Mouse (Mus musculus) midbrain, postnatal 0 days (tissue): ENCODE results near the gene Stpg3. TPM values are rescaled to one million over a fixed set of nuclear protein-coding genes. Genes with fewer than 3 reads are reported as not detected.

Source experiments
- ATAC-seq: fragments of 200-750 bp; cut with Nextera tagmentation; 2 replicates; pipeline ENCODE4 v1.8.0; 2017; ENCODE audit warnings: moderate number of reproducible peaks, mild to moderate bottlenecking, moderate TSS enrichment, moderate library complexity; ENCODE audit not compliant: low FRiP score
- DNase-seq: peaks from one replicate; pipeline ENCODE4 v3.0.0-alpha.2; 2015; ENCODE audit warnings: low spot score
- H3K27ac ChIP-seq: fragments of 300-500 bp; sonication (generic); 2 replicates; pipeline ENCODE4 v1.5.1; 2014; ENCODE audit warnings: low read depth, mild to moderate bottlenecking, low read length, mixed read lengths
- H3K27me3 ChIP-seq: fragments of 300-500 bp; sonication (generic); 2 replicates; pipeline ENCODE4 v1.6.1; 2014; ENCODE audit warnings: low read length, control low read depth, mixed read lengths; ENCODE audit not compliant: insufficient read depth
- H3K36me3 ChIP-seq: fragments of 300-500 bp; sonication (generic); 2 replicates; pipeline ENCODE4 v1.6.1; 2014; ENCODE audit warnings: low read length, control low read depth, mixed read lengths; ENCODE audit not compliant: insufficient read depth
- H3K4me1 ChIP-seq: fragments of 300-500 bp; sonication (generic); 2 replicates; pipeline ENCODE4 v1.6.1; 2014; ENCODE audit warnings: mild to moderate bottlenecking, control low read depth, antibody characterized with exemption, low read length, mixed read lengths; ENCODE audit not compliant: insufficient read depth
- H3K4me2 ChIP-seq: fragments of 300-500 bp; sonication (generic); 2 replicates; pipeline ENCODE4 v1.6.1; 2014; ENCODE audit warnings: low read depth, mild to moderate bottlenecking, low read length, mixed read lengths; ENCODE audit not compliant: poor library complexity, severe bottlenecking
- H3K4me3 ChIP-seq: fragments of 300-500 bp; sonication (generic); 2 replicates; pipeline ENCODE4 v1.5.1; 2014; ENCODE audit warnings: low read depth, mild to moderate bottlenecking, low read length, moderate library complexity
- H3K9ac ChIP-seq: fragments of 300-500 bp; sonication (generic); replicated peaks from 2 replicates; pipeline ENCODE4 v1.6.1; 2014; ENCODE audit warnings: mild to moderate bottlenecking, low read length, moderate library complexity, mixed read lengths; ENCODE audit not compliant: poor library complexity, severe bottlenecking
- H3K9me3 ChIP-seq: fragments of 300-500 bp; sonication (generic); 2 replicates; pipeline ENCODE4 v1.6.1; 2016; ENCODE audit warnings: low read length, control low read depth
- CTCF ChIP-seq: IDR thresholded peaks from 2 replicates; pipeline ENCODE4 v1.5.1; 2016; ENCODE audit warnings: antibody characterized with exemption, mild to moderate bottlenecking
- WGBS: fragments of 180-500 bp; shearing (Covaris S2); extraction: QIAGEN DNeasy Blood & Tissue Kit; methylation state at CpG from one replicate; pipeline ENCODE4 v1.1.7; 2014; 5-methylcytosine and 5-hydroxymethylcytosine counted together
- polyA plus RNA-seq: library from polyadenylated mRNA; unstranded; fragments of >200 nt; fragmentation: Nextera tagmentation; extraction: Ambion mirVana; gene quantifications from 2 replicates; pipeline ENCODE4 v1.2.1, GENCODE M21; 2015
- total RNA-seq: library from RNA; depleted of rRNA; stranded (reverse); fragments of >200 nt; gene quantifications from 2 replicates; pipeline ENCODE4 v1.2.3, GENCODE M21; 2014

Gene Stpg3
- total and polyA plus RNA-seq, 2 experiments from 2014 or later = 0.38 TPM; not detected in 1

DNA sequence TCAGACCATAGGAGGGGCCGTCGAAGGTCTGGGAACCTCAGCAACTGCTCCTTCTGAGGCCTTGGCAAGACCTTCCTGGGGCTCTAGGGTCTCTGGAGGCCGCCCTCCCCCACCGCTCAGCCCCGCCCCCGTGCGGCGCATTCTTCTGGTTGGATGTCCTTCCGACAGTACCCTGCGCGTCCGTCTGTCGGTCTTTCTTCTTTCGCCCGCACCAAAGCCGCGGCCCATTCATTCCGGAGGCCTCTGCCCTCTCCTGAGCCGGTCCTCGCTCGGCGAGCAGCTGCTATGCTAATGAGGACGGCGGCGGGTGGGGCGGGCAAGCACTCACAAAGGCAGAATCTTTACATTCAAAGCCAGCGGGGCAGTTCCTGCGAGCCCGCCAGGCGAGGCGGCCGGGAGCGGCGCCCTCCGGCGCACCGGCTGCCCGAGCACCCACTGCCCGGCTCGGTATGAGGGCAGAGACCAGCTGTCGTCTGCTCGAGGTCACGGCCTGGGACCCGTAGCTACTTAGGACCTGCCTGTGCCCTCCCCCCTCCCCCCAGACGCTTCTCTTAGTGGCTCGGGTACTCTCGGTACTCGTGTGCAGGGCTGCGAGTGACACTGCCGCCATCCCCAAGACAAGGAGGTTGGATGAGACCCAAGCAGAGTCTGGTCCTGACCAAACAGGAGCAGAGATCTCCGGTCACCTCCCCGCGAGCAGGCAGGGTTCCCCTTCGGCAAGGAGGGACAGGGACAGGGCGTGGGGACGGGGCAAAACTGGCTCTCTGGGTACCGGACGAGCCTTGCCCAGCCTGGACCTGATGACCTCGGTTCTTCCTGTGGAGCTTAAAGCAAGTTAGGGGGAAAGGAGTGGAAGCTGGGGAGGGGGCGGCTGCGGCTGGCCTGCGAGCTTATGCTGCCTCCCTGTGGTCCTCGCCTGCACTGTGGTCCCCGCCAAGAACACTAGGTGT is 28.5 kb downstream of the Stpg3 start:
- Histone ChIP-seq H3K4me1 (peaks cover 5% of the 10 kb centered on the region; the same call in 1 of the 2 replicates), H3K4me3 (peak overlapping the region; percentile 38), H3K4me2 (peak overlapping the region; percentile 59), H3K27me3 (no peaks in the 10 kb centered on the region), H3K9me3 (no peaks in the 10 kb centered on the region), H3K27ac (peak overlapping the region; percentile 48), H3K9ac (peak overlapping the region; percentile 54), H3K36me3 (no peaks in the 10 kb centered on the region)
- peak; percentile 88 for TF ChIP-seq CTCF
- ATAC-seq (peak; percentile 75), DNase-seq (peak; percentile 73)
- 2% methylated on average over 60 of the region's 64 CpGs for WGBS

- H3K27ac ChIP-seq = no peak overlapping the region
- no peak overlapping the region for H3K9ac ChIP-seq
- TF ChIP-seq CTCF = no peak
- H3K4me3 ChIP-seq = no peak overlapping the region
- H3K27me3 ChIP-seq = no peaks in the 10 kb centered on the region
- H3K4me1 ChIP-seq = peaks cover 5% of the 10 kb centered on the region; the same call in 1 of the 2 replicates
- WGBS = 92% methylated on average over 7 of the region's 7 CpGs
- no peaks in the 10 kb centered on the region for H3K36me3 ChIP-seq
- ATAC-seq (no peak), DNase-seq (no peak)
- no peaks in the 10 kb centered on the region for H3K9me3 ChIP-seq
- no peak overlapping the region for H3K4me2 ChIP-seq
These were observed 29.9 kb downstream of the Stpg3 start for GRCm38 (mm10) chr2:25184496-25184895.

DNA sequence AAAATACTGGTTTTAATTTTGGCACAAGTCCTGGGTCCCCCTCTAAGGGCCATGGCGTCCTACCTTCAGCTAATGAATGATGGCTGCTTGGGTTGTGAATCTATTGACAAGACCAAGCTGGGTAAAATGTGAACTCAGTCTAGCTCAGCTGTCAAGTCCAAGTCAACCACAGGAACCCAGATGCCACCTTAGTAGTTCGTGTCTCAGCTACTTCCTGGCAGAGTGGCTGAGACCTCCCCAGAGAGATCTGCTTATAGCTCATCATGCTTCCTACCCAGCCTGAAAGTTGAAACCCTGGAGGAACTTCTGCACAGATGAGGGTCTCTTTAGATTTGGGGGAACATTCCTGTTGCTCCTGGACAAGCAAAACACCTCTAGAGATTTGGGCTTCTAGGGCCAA is 31.1 kb downstream of the Stpg3 start:
- peak overlapping the region; percentile 49; the same call in 1 of the 2 replicates for H3K4me3 ChIP-seq

DNA sequence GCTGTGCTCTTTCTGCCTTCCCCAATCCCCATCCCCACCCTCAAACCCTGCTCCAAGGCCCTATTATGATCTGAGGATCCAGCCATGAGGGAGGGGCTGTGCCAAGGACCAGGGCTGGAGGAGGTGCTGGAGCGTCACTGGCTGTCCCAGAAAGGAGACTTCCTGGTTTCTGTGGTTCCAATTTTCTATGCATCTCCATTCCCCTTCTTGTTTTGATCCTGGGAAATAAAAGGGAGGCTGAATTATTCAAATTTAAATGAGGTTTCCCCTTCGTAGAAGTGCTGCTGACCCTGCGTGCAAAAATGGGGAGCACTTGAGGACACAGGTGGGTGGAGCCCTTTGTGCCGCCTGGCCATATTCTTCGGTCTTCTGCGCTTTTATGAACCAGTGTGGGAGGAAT is 31.8 kb downstream of the Stpg3 start:
- WGBS = 15% methylated on average over 6 of the region's 6 CpGs
- peak; percentile 43 for DNase-seq
- peaks cover 5% of the 10 kb centered on the region; the same call in 1 of the 2 replicates for H3K4me1 ChIP-seq

More for the DNA sequence above, 31.1 kb downstream of the Stpg3 start:
- no peak overlapping the region for H3K27ac ChIP-seq
- WGBS = 52% methylated on average over 2 of the region's 2 CpGs
- H3K36me3 ChIP-seq = no peaks in the 10 kb centered on the region
- H3K27me3 ChIP-seq = no peaks in the 10 kb centered on the region
- no peak overlapping the region for H3K9ac ChIP-seq
- H3K9me3 ChIP-seq = no peaks in the 10 kb centered on the region
- H3K4me2 ChIP-seq = peak overlapping the region; percentile 57
- ATAC-seq (no peak), DNase-seq (no peak)
- TF ChIP-seq CTCF = no peak
- H3K4me1 ChIP-seq = peaks cover 5% of the 10 kb centered on the region; the same call in 1 of the 2 replicates

DNA sequence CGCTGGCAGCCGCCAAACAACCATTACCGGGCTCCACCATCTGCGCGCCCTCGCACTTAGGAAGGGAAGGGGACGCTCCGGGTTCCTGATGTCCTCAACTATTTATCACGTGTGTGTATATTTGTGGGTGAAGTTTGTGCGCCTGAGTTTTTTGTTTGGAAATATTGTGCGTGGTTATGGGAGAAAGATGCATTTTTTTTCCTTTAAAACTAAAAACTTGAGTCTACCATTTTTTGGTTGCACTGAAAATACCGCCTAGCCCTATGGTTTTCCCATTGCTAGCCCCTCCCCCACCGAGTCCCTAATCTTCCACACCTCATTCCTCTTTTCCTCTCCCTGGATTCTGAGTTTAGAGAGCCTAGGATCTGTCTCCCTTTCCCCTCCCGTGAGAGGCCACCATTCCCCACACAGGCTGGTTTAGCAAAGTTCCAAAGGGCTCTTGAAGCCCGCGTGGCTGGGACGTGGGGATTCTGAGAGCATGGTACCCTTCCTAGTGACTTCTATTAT is 32.5 kb downstream of the Stpg3 start:
- peak overlapping the region; percentile 57 for H3K4me2 ChIP-seq
- H3K27ac ChIP-seq = 0 out of 2 replicates have a peak overlapping the region, but pooled peaks have one; percentile 52
- TF ChIP-seq CTCF = no peak
- no peaks in the 10 kb centered on the region for H3K9me3 ChIP-seq
- under 1% methylated on average over 17 of the region's 17 CpGs for WGBS
- peak overlapping the region; percentile 54; the same call in 1 of the 2 replicates for H3K9ac ChIP-seq
- no peak for ATAC-seq
- peak overlapping the region; percentile 49 for H3K4me3 ChIP-seq
- no peaks in the 10 kb centered on the region for H3K27me3 ChIP-seq
- no peaks in the 10 kb centered on the region for H3K36me3 ChIP-seq
- DNase-seq = no peak
- peaks cover 8% of the 10 kb centered on the region; the same call in 1 of the 2 replicates for H3K4me1 ChIP-seq

More for the DNA sequence above, 31.8 kb downstream of the Stpg3 start:
- H3K9me3 ChIP-seq = no peaks in the 10 kb centered on the region
- H3K4me3 ChIP-seq = peak overlapping the region; percentile 49
- H3K4me2 ChIP-seq = peak overlapping the region; percentile 57
- no peaks in the 10 kb centered on the region for H3K36me3 ChIP-seq
- no peaks in the 10 kb centered on the region for H3K27me3 ChIP-seq
- H3K9ac ChIP-seq = peak overlapping the region; percentile 29; the same call in 1 of the 2 replicates
- TF ChIP-seq CTCF = no peak
- H3K27ac ChIP-seq = no peak overlapping the region
- ATAC-seq = no peak
